Mouse (Mus musculus): ENCODE data around the gene Abhd17b.
"Not testable (repeated sequence)": the region's sequence is repeated elsewhere in the genome, so short reads cannot be mapped to it uniquely, and the experiment has no call there.

Abhd17b gene

GRCm38 (mm10) chr19:21653172-21653981 is at the start of gene Abhd17b:
Abhd17b (plus strand) TSS chr19:21653185.
- peak; percentile 57 for DNase-seq

DNA sequence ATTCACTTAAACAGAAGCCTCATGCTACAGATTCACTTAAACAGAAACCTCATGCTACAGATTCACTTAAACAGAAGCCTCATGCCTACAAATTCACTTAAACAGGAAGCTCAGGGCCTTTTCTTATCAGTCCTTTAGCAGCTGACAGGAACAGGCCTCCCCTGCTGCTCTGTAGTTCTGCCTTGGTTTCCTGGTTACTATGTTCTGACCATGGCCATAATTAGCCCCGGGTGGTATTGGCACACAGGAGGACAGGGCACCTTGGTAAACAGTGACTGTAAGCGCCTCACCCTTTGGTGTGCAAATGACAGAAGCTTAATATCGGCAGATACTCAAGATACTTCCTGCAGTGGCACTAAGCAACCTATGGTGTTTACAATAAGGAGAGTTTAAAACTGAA is 49.1 kb upstream of the Abhd17b start:
- no peak for DNase-seq

- no peak for DNase-seq
These were observed 47.7 kb upstream of the Abhd17b start for GRCm38 (mm10) chr19:21605294-21605693.

GRCm38 (mm10) chr19:21610240-21610639 is 42.7 kb upstream of the Abhd17b start:
- no peak for DNase-seq

GRCm38 (mm10) chr19:21611297-21611696 is 41.7 kb upstream of the Abhd17b start:
- no peak for DNase-seq

GRCm38 (mm10) chr19:21611725-21612575 is 41.0 kb upstream of the Abhd17b start:
- DNase-seq, result no peak

- no peak for DNase-seq
These were observed 37.2 kb upstream of the Abhd17b start for GRCm38 (mm10) chr19:21615801-21616200.

GRCm38 (mm10) chr19:21623410-21624147 is 29.4 kb upstream of the Abhd17b start:
- DNase-seq, result no peak

DNA sequence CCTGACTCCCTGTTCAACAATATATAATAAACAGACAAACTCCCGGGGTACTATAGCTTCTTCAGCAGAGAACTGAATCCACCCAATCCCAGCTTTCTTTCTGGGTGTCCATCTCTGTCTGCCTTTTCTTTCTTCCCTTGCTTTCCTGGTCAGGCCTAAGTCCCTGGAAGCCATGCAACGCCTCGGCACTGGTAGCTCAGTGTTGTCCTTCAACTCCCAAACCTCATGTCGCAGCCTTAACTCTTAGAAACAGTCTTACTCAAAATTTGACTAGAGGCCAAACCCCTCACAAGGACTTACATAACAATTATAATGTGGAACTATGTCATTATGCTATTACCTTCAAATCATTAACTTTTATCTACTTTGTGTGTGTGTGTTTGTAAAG is 28.8 kb upstream of the Abhd17b start:
- DNase-seq, result no peak

DNA sequence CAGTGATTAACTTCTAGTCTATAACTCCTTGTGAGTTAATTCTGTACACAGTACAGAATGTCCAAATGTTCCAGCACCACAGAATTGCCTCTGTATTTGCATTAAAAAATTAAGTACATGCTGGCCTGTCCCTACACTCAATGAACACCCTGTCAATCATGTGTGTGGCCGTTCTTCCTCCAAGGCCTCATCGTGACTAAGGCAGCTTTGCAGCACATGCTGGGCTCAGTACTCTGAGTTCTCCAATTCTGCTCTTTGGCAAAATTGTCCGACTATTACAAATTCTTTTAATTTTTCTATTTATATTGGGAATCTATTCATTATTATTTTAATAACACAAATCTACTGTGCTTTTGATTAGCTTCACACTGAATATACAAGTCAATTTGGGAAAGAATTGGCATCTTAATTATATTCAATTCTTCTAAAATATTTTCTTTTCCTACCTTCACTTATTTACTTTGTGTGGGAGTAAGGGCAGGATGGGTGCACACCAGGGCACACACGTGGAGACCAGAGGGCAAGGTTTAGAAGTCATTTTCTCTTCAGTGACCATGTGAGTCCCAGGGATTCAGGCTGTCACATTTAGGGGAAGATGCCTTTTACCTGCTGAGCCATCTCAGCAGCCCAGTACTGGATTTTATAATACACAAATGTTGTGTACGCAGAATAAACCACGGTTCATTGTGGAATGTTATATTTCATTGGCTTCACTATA is 26.6 kb upstream of the Abhd17b start:
- DNase-seq, result no peak

DNA sequence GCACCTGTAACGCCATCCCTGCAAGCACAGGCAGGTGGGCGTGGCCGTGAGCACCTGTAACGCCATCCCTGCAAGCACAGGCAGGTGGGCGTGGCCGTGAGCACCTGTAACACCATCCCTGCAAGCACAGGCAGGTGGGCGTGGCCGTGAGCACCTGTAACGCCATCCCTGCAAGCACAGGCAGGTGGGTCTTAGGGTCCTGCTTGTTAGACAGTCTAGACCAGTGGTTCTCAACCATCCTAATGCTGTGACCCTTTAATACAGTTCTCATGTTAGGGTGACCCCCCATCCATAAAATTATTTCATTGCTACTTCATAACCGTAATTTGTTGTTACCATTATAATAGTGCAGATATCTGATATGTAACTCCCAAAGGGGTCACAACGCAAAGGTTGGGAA is 24.5 kb upstream of the Abhd17b start:
- not testable (repeated sequence) for DNase-seq

- DNase-seq, result no peak
These were observed 24.0 kb upstream of the Abhd17b start for GRCm38 (mm10) chr19:21629030-21629429.

DNA sequence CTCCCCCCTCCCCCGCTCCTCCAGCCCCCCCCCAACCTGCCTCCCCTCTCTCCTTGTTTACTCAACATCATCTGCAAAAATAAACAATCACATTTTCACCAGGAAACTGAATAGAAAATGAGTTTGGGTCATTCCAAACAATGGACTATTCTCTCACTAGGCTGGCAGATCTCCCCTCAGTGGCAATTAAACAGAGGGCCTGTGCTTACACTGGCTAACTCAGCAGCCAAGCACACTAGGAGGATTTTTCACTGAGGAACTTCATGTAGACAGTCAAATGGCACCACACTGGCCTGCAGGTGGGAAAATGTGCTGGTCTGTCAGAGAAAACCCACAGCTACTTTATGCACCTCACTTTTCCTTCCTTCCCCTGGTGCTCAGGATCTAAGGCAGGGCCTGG is 23.5 kb upstream of the Abhd17b start:
- DNase-seq, result no peak

GRCm38 (mm10) chr19:21630656-21631331 is 22.2 kb upstream of the Abhd17b start:
- DNase-seq, result no peak

- no peak for DNase-seq
These were observed 17.6 kb upstream of the Abhd17b start for GRCm38 (mm10) chr19:21635406-21635805.

DNA sequence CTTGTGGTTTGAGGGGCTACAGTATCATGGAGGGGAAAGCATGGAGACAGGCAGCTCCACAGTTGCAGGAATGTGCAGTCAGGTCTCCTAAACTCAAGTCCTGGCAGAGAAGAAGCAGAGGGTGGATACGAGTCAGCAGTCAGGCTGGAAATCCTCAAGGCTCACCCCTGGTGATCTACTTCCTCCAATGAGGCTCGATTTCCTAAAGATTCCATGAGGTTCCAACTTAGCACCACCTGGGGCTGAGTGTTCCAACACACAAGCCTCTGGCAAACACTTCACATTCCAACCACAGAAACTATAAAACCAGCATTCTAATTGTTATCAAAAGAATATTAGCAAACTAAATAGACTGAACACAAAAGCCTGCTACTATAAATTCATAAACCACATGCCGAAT is 16.1 kb upstream of the Abhd17b start:
- no peak for DNase-seq

DNA sequence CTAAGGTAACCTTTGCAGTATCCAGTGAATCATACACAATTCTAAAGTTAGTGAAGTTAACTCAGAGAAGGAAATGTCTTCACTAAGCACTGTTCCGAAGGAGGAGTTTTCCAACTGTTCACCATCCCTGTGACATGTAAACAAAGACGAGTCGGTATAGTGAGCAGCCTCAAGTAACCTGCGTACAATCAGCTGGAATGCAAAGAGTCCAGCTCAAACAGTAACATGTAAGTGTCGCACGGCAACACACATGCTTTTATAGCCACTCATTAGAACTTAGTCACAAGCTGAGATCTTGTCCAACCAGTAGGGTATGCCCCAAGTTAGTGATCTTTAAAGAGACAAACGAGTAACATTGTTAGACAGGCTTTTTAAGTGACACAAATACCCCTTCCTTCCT is 15.3 kb upstream of the Abhd17b start:
- DNase-seq, result no peak

- no peak for DNase-seq
These were observed 9.1 kb upstream of the Abhd17b start for GRCm38 (mm10) chr19:21643935-21644334.

- DNase-seq, result no peak
These were observed 7.7 kb upstream of the Abhd17b start for GRCm38 (mm10) chr19:21645301-21645700.

- DNase-seq, result no peak
These were observed 6.8 kb upstream of the Abhd17b start for GRCm38 (mm10) chr19:21646142-21646541.

DNA sequence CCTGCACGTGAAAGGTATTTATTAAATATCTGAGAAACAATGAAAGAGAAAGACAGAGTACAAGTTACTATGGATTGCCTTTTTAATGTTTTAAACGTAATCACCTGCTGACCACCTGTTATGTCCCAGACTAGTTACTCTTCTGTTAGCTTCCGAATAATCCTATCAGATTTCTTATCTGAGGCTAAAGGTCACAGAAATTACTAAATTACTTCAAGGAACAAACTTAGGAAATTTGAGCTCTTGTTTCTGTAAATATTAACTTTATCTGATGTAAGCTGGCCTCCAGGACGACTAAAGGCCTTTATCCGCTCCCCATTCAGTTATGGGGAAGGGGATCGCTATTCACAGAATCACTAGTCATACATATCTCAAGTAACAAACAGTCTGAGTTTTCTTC is 1.3 kb upstream of the Abhd17b start:
- no peak for DNase-seq
